Mouse (Mus musculus) embryonic facial prominence, embryonic 12.5 days (tissue): ENCODE measurements around the gene Hist1h2bq. TPM values are rescaled to one million over a fixed set of nuclear protein-coding genes. Genes with fewer than 3 reads are reported as not detected.
"Not testable (repeated sequence)": the region's sequence is repeated elsewhere in the genome, so short reads cannot be mapped to it uniquely, and the experiment has no call there.

Source experiments
- ATAC-seq: fragments of 200-750 bp; cut with Nextera tagmentation; 2 replicates; pipeline ENCODE4 v1.8.0; 2017; ENCODE audit not compliant: insufficient number of reproducible peaks, insufficient read depth, low FRiP score, low TSS enrichment
- H3K27ac ChIP-seq: fragments of 300-500 bp; sonication (generic); 2 replicates; pipeline ENCODE4 v1.5.1; 2016; ENCODE audit warnings: mild to moderate bottlenecking
- H3K27me3 ChIP-seq: fragments of 300-500 bp; sonication (generic); 2 replicates; pipeline ENCODE4 v1.6.1; 2016; ENCODE audit warnings: mild to moderate bottlenecking, moderate library complexity
- H3K36me3 ChIP-seq: fragments of 300-500 bp; sonication (generic); 2 replicates; pipeline ENCODE4 v1.6.1; 2016; ENCODE audit warnings: mild to moderate bottlenecking
- H3K4me1 ChIP-seq: fragments of 300-500 bp; sonication (generic); 2 replicates; pipeline ENCODE4 v1.6.1; 2016
- H3K4me2 ChIP-seq: fragments of 300-500 bp; sonication (generic); replicated peaks from 2 replicates; pipeline ENCODE4 v1.6.1; 2016; ENCODE audit warnings: mild to moderate bottlenecking, moderate library complexity
- H3K4me3 ChIP-seq: fragments of 300-500 bp; sonication (generic); 2 replicates; pipeline ENCODE4 v1.5.1; 2016; ENCODE audit warnings: mild to moderate bottlenecking
- H3K9ac ChIP-seq: fragments of 300-500 bp; sonication (generic); 2 replicates; pipeline ENCODE4 v1.6.1; 2016; ENCODE audit warnings: mild to moderate bottlenecking, moderate library complexity
- H3K9me3 ChIP-seq: fragments of 300-500 bp; sonication (generic); 2 replicates; pipeline ENCODE4 v1.6.1; 2016; ENCODE audit warnings: mild to moderate bottlenecking, moderate library complexity
- WGBS: fragments of 180-500 bp; shearing (Covaris S2); methylation state at CpG from one replicate; pipeline ENCODE4 v1.1.7; 2016; 5-methylcytosine and 5-hydroxymethylcytosine counted together
- polyA plus RNA-seq: library from polyadenylated mRNA; unstranded; fragments of >200 nt; fragmentation: Nextera tagmentation; extraction: Ambion mirVana; gene quantifications from 2 replicates; pipeline ENCODE4 v1.2.1, GENCODE M21; 2016

Hist1h2bq gene
- polyA plus RNA-seq, 1 experiment from 2014 or later: 35.6 TPM

GRCm38 (mm10) chr13:21828511-21828910 is 18.5 kb upstream of the Hist1h2bq start:
- ATAC-seq: no peak
- Histone ChIP-seq H3K4me2 (no peak overlapping the region), H3K27ac (no peak overlapping the region), H3K36me3 (no peaks in the 10 kb centered on the region), H3K27me3 (no peaks in the 10 kb centered on the region), H3K4me1 (no peaks in the 10 kb centered on the region), H3K9ac (no peak overlapping the region), H3K4me3 (no peak overlapping the region), H3K9me3 (no peaks in the 10 kb centered on the region)
- WGBS: 81% methylated on average over 3 of the region's 3 CpGs

- not testable (repeated sequence) for H3K4me3 ChIP-seq, H3K9me3 ChIP-seq, ATAC-seq, H3K4me2 ChIP-seq, H3K9ac ChIP-seq, H3K4me1 ChIP-seq, H3K36me3 ChIP-seq, H3K27me3 ChIP-seq, H3K27ac ChIP-seq
- WGBS: 79% methylated on average over 7 of the region's 16 CpGs
Measured at GRCm38 (mm10) chr13:21820082-21820890, 10.3 kb upstream of the Hist1h2bq start.

- H3K27ac ChIP-seq: peak overlapping the region; percentile 70
- not testable (repeated sequence) for H3K36me3 ChIP-seq, H3K9ac ChIP-seq, H3K4me1 ChIP-seq, H3K27me3 ChIP-seq, H3K9me3 ChIP-seq
- 0% methylated on average over 14 of the region's 14 CpGs for WGBS
- H3K4me2 ChIP-seq: peak overlapping the region; percentile 43
- 0 out of 2 replicates have a peak, but pooled peaks have one; percentile 25 for ATAC-seq
- H3K4me3 ChIP-seq: peak overlapping the region; percentile 24; the same call in 1 of the 2 replicates
Measured at GRCm38 (mm10) chr13:21812092-21812491, 2.1 kb upstream of the Hist1h2bq start.

- H3K9ac ChIP-seq, H3K9me3 ChIP-seq, H3K27me3 ChIP-seq, H3K36me3 ChIP-seq, H3K4me1 ChIP-seq: not testable (repeated sequence)
- WGBS: no CpG with 5 or more reads among the region's 24 CpGs
- peak within 1 kb of the TSS; percentile 43 for H3K4me2 ChIP-seq
- peak within 1 kb of the TSS; percentile 24; the same call in 1 of the 2 replicates for H3K4me3 ChIP-seq
- peak; percentile 61; the same call in 1 of the 2 replicates for ATAC-seq
- peak within 1 kb of the TSS; percentile 70 for H3K27ac ChIP-seq
Measured at GRCm38 (mm10) chr13:21811539-21811938, 1.5 kb upstream of the Hist1h2bq start, which contains the start of gene Hist1h4m. Hist1h4m (plus strand) TSS chr13:21811746.

GRCm38 (mm10) chr13:21811074-21811473 is 1.1 kb upstream of the Hist1h2bq start:
- H3K27ac ChIP-seq, H3K4me1 ChIP-seq, H3K9ac ChIP-seq, H3K4me2 ChIP-seq, H3K27me3 ChIP-seq, H3K36me3 ChIP-seq, H3K4me3 ChIP-seq, H3K9me3 ChIP-seq: not testable (repeated sequence)
- peak; percentile 29; the same call in 1 of the 2 replicates for ATAC-seq
- no CpG with 5 or more reads among the region's 8 CpGs for WGBS

GRCm38 (mm10) chr13:21803058-21803457 is 6.9 kb downstream of the Hist1h2bq start:
- H3K27ac ChIP-seq, H3K36me3 ChIP-seq, H3K4me1 ChIP-seq, H3K4me2 ChIP-seq, H3K4me3 ChIP-seq, H3K27me3 ChIP-seq, H3K9me3 ChIP-seq, H3K9ac ChIP-seq: not testable (repeated sequence)
- peak; percentile 65; the same call in 1 of the 2 replicates for ATAC-seq
- WGBS: no CpG with 5 or more reads among the region's 4 CpGs

GRCm38 (mm10) chr13:21797163-21797562 is 12.8 kb downstream of the Hist1h2bq start:
- not testable (repeated sequence) for H3K4me1 ChIP-seq

GRCm38 (mm10) chr13:21795584-21795983 is 14.4 kb downstream of the Hist1h2bq start:
- Histone ChIP-seq H3K27me3 (no peaks in the 10 kb centered on the region), H3K9ac (no peak overlapping the region), H3K36me3 (no peaks in the 10 kb centered on the region), H3K27ac (no peak overlapping the region), H3K4me1 (peaks cover 3% of the 10 kb centered on the region; the same call in 1 of the 2 replicates), H3K4me3 (no peak overlapping the region), H3K4me2 (no peak overlapping the region), H3K9me3 (no peaks in the 10 kb centered on the region)
- no peak for ATAC-seq
- WGBS: 90% methylated on average over 7 of the region's 7 CpGs

More at GRCm38 (mm10) chr13:21797163-21797562, 12.8 kb downstream of the Hist1h2bq start:
- H3K9me3 ChIP-seq, ATAC-seq, H3K9ac ChIP-seq, H3K36me3 ChIP-seq, H3K27me3 ChIP-seq, H3K4me3 ChIP-seq, H3K27ac ChIP-seq, H3K4me2 ChIP-seq: not testable (repeated sequence)

GRCm38 (mm10) chr13:21790601-21791283 is 19.3 kb downstream of the Hist1h2bq start:
- peak overlapping the region; percentile 23; the same call in 1 of the 2 replicates for H3K4me3 ChIP-seq

GRCm38 (mm10) chr13:21789925-21790324 is 20.1 kb downstream of the Hist1h2bq start:
- H3K27me3 ChIP-seq: no peaks in the 10 kb centered on the region
- no peak overlapping the region for H3K4me3 ChIP-seq
- no peak overlapping the region for H3K9ac ChIP-seq
- no peaks in the 10 kb centered on the region for H3K36me3 ChIP-seq
- no peak overlapping the region for H3K4me2 ChIP-seq
- 63% methylated on average over 6 of the region's 6 CpGs for WGBS
- H3K4me1 ChIP-seq: peaks cover 20% of the 10 kb centered on the region
- no peak for ATAC-seq
- H3K9me3 ChIP-seq: no peaks in the 10 kb centered on the region
- no peak overlapping the region for H3K27ac ChIP-seq

More at GRCm38 (mm10) chr13:21790601-21791283, 19.3 kb downstream of the Hist1h2bq start:
- peak overlapping the region; percentile 41; the same call in 1 of the 2 replicates for H3K9ac ChIP-seq
- H3K27ac ChIP-seq: peak overlapping the region; percentile 3; the same call in 1 of the 2 replicates
- H3K36me3 ChIP-seq: no peaks in the 10 kb centered on the region
- ATAC-seq: no peak
- no peaks in the 10 kb centered on the region for H3K9me3 ChIP-seq
- WGBS: 11% methylated on average over 16 of the region's 18 CpGs
- H3K4me1 ChIP-seq: peaks cover 17% of the 10 kb centered on the region
- peak overlapping the region; percentile 36 for H3K4me2 ChIP-seq
- H3K27me3 ChIP-seq: no peaks in the 10 kb centered on the region

- 0 out of 2 replicates have a peak overlapping the region, but pooled peaks have one; percentile 38 for H3K9ac ChIP-seq
- peak; percentile 7; the same call in 1 of the 2 replicates for ATAC-seq
- H3K36me3 ChIP-seq: no peaks in the 10 kb centered on the region
- 11% methylated on average over 16 of the region's 21 CpGs for WGBS
- H3K27me3 ChIP-seq: no peaks in the 10 kb centered on the region
- no peaks in the 10 kb centered on the region for H3K9me3 ChIP-seq
- H3K27ac ChIP-seq: peak overlapping the region; percentile 88
- H3K4me2 ChIP-seq: peak overlapping the region; percentile 46
- H3K4me3 ChIP-seq: peak overlapping the region; percentile 36
- H3K4me1 ChIP-seq: peaks cover 27% of the 10 kb centered on the region
Measured at GRCm38 (mm10) chr13:21787760-21788593, 22.0 kb downstream of the Hist1h2bq start.
